Mouse (Mus musculus): ENCODE measurements around the gene Pank4. TPM values are rescaled to one million over a fixed set of nuclear protein-coding genes. Genes with fewer than 3 reads are reported as not detected.
A peak's percentile ranks its signal among the peaks of the same experiment; 100 is the strongest.

Pank4 gene
- polyA plus RNA-seq, 1 experiment from 2014 or later: 40.6 TPM

GRCm38 (mm10) chr4:155012115-155012514 is 48.2 kb downstream of the Pank4 start:
- no peak overlapping the region for H3K4me3 ChIP-seq (replicated peaks; ENCODE audit: low read length)
- no peak overlapping the region for H3K4me2 ChIP-seq (ENCODE audit: low read depth, low read length)
- H3K9me3 ChIP-seq (replicated peaks; ENCODE audit: control insufficient read depth, low read length): no peaks in the 10 kb centered on the region
- H3K36me3 ChIP-seq (ENCODE audit: control insufficient read depth, insufficient read depth, low read length): no peaks in the 10 kb centered on the region
- no peak overlapping the region for H3K9ac ChIP-seq (ENCODE audit: low read length)
- 69% methylated on average over 2 of the region's 2 CpGs for WGBS
- no peak for ATAC-seq (ENCODE audit: insufficient read depth, low FRiP score)
- H3K27ac ChIP-seq (ENCODE audit: low read length): no peak overlapping the region
- no peaks in the 10 kb centered on the region for H3K27me3 ChIP-seq (ENCODE audit: control insufficient read depth, insufficient read depth, low read length)
- no peaks in the 10 kb centered on the region for H3K4me1 ChIP-seq (ENCODE audit: control insufficient read depth, insufficient read depth, low read length)

- Histone ChIP-seq H3K4me1 (ENCODE audit: control insufficient read depth, insufficient read depth, low read length) (no peaks in the 10 kb centered on the region), H3K27ac (ENCODE audit: low read length) (no peak overlapping the region), H3K27me3 (ENCODE audit: control insufficient read depth, insufficient read depth, low read length) (no peaks in the 10 kb centered on the region), H3K9me3 (replicated peaks; ENCODE audit: control insufficient read depth, low read length) (no peaks in the 10 kb centered on the region), H3K9ac (ENCODE audit: low read length) (no peak overlapping the region), H3K4me3 (replicated peaks; ENCODE audit: low read length) (no peak overlapping the region), H3K36me3 (ENCODE audit: control insufficient read depth, insufficient read depth, low read length) (no peaks in the 10 kb centered on the region), H3K4me2 (ENCODE audit: low read depth, low read length) (no peak overlapping the region)
- ATAC-seq (ENCODE audit: insufficient read depth, low FRiP score): no peak; the same call in 1 of the 2 replicates
- WGBS: 7% methylated on average over 4 of the region's 4 CpGs
Observed at GRCm38 (mm10) chr4:155012788-155013187, 48.9 kb downstream of the Pank4 start.

GRCm38 (mm10) chr4:155014244-155014643 is 50.3 kb downstream of the Pank4 start:
- Histone ChIP-seq H3K4me2 (ENCODE audit: low read depth, low read length) (no peak overlapping the region), H3K4me3 (replicated peaks; ENCODE audit: low read length) (no peak overlapping the region), H3K9me3 (replicated peaks; ENCODE audit: control insufficient read depth, low read length) (no peaks in the 10 kb centered on the region), H3K27me3 (ENCODE audit: control insufficient read depth, insufficient read depth, low read length) (no peaks in the 10 kb centered on the region), H3K27ac (ENCODE audit: low read length) (no peak overlapping the region), H3K36me3 (ENCODE audit: control insufficient read depth, insufficient read depth, low read length) (no peaks in the 10 kb centered on the region), H3K4me1 (ENCODE audit: control insufficient read depth, insufficient read depth, low read length) (peaks cover 6% of the 10 kb centered on the region), H3K9ac (ENCODE audit: low read length) (no peak overlapping the region)
- ATAC-seq (ENCODE audit: insufficient read depth, low FRiP score): no peak
- WGBS: 56% methylated on average over 14 of the region's 14 CpGs

GRCm38 (mm10) chr4:155014791-155015190 is 50.9 kb downstream of the Pank4 start:
- WGBS: 69% methylated on average over 12 of the region's 12 CpGs
- no peak overlapping the region for H3K9ac ChIP-seq (ENCODE audit: low read length)

GRCm38 (mm10) chr4:155015550-155015949 is 51.6 kb downstream of the Pank4 start:
- ATAC-seq (ENCODE audit: insufficient read depth, low FRiP score): no peak
- no peak overlapping the region for H3K4me3 ChIP-seq (replicated peaks; ENCODE audit: low read length)
- no peak overlapping the region for H3K27ac ChIP-seq (ENCODE audit: low read length)
- no peaks in the 10 kb centered on the region for H3K9me3 ChIP-seq (replicated peaks; ENCODE audit: control insufficient read depth, low read length)
- H3K36me3 ChIP-seq (ENCODE audit: control insufficient read depth, insufficient read depth, low read length): no peaks in the 10 kb centered on the region
- WGBS: 66% methylated on average over 4 of the region's 4 CpGs
- H3K9ac ChIP-seq (ENCODE audit: low read length): no peak overlapping the region
- no peak overlapping the region for H3K4me2 ChIP-seq (ENCODE audit: low read depth, low read length)
- H3K4me1 ChIP-seq (ENCODE audit: control insufficient read depth, insufficient read depth, low read length): peaks cover 14% of the 10 kb centered on the region
- no peaks in the 10 kb centered on the region for H3K27me3 ChIP-seq (ENCODE audit: control insufficient read depth, insufficient read depth, low read length)

More at GRCm38 (mm10) chr4:155014791-155015190, 50.9 kb downstream of the Pank4 start:
- Histone ChIP-seq H3K4me2 (ENCODE audit: low read depth, low read length) (no peak overlapping the region), H3K36me3 (ENCODE audit: control insufficient read depth, insufficient read depth, low read length) (no peaks in the 10 kb centered on the region), H3K27ac (ENCODE audit: low read length) (no peak overlapping the region), H3K9me3 (replicated peaks; ENCODE audit: control insufficient read depth, low read length) (no peaks in the 10 kb centered on the region), H3K4me1 (ENCODE audit: control insufficient read depth, insufficient read depth, low read length) (peaks cover 10% of the 10 kb centered on the region), H3K4me3 (replicated peaks; ENCODE audit: low read length) (no peak overlapping the region), H3K27me3 (ENCODE audit: control insufficient read depth, insufficient read depth, low read length) (no peaks in the 10 kb centered on the region)
- no peak for ATAC-seq (ENCODE audit: insufficient read depth, low FRiP score)

GRCm38 (mm10) chr4:155016807-155017206 is 52.9 kb downstream of the Pank4 start:
- no peak overlapping the region for H3K27ac ChIP-seq (ENCODE audit: low read length)
- H3K4me3 ChIP-seq (replicated peaks; ENCODE audit: low read length): no peak overlapping the region
- ATAC-seq (ENCODE audit: insufficient read depth, low FRiP score): no peak
- H3K36me3 ChIP-seq (ENCODE audit: control insufficient read depth, insufficient read depth, low read length): no peaks in the 10 kb centered on the region
- H3K4me2 ChIP-seq (ENCODE audit: low read depth, low read length): no peak overlapping the region
- no peaks in the 10 kb centered on the region for H3K9me3 ChIP-seq (replicated peaks; ENCODE audit: control insufficient read depth, low read length)
- H3K4me1 ChIP-seq (ENCODE audit: control insufficient read depth, insufficient read depth, low read length): peaks cover 17% of the 10 kb centered on the region
- 66% methylated on average over 11 of the region's 11 CpGs for WGBS
- no peaks in the 10 kb centered on the region for H3K27me3 ChIP-seq (ENCODE audit: control insufficient read depth, insufficient read depth, low read length)
- no peak overlapping the region for H3K9ac ChIP-seq (ENCODE audit: low read length)

- WGBS: 68% methylated on average over 11 of the region's 11 CpGs
- H3K27me3 ChIP-seq (ENCODE audit: control insufficient read depth, insufficient read depth, low read length): no peaks in the 10 kb centered on the region
- H3K4me2 ChIP-seq (ENCODE audit: low read depth, low read length): no peak overlapping the region
- H3K9me3 ChIP-seq (replicated peaks; ENCODE audit: control insufficient read depth, low read length): no peaks in the 10 kb centered on the region
- no peak overlapping the region for H3K9ac ChIP-seq (ENCODE audit: low read length)
- peaks cover 17% of the 10 kb centered on the region for H3K4me1 ChIP-seq (ENCODE audit: control insufficient read depth, insufficient read depth, low read length)
- no peak overlapping the region for H3K4me3 ChIP-seq (replicated peaks; ENCODE audit: low read length)
- no peak overlapping the region for H3K27ac ChIP-seq (ENCODE audit: low read length)
- no peak for ATAC-seq (ENCODE audit: insufficient read depth, low FRiP score)
- no peaks in the 10 kb centered on the region for H3K36me3 ChIP-seq (ENCODE audit: control insufficient read depth, insufficient read depth, low read length)
Observed at GRCm38 (mm10) chr4:155017253-155017878, 53.4 kb downstream of the Pank4 start.

- H3K27ac ChIP-seq (ENCODE audit: low read length): no peak overlapping the region
- 71% methylated on average over 8 of the region's 8 CpGs for WGBS
- no peak overlapping the region for H3K4me2 ChIP-seq (ENCODE audit: low read depth, low read length)
- no peak for ATAC-seq (ENCODE audit: insufficient read depth, low FRiP score)
- no peaks in the 10 kb centered on the region for H3K9me3 ChIP-seq (replicated peaks; ENCODE audit: control insufficient read depth, low read length)
- no peak overlapping the region for H3K9ac ChIP-seq (ENCODE audit: low read length)
- no peaks in the 10 kb centered on the region for H3K36me3 ChIP-seq (ENCODE audit: control insufficient read depth, insufficient read depth, low read length)
- no peak overlapping the region for H3K4me3 ChIP-seq (replicated peaks; ENCODE audit: low read length)
- peaks cover 17% of the 10 kb centered on the region for H3K4me1 ChIP-seq (ENCODE audit: control insufficient read depth, insufficient read depth, low read length)
- H3K27me3 ChIP-seq (ENCODE audit: control insufficient read depth, insufficient read depth, low read length): no peaks in the 10 kb centered on the region
Observed at GRCm38 (mm10) chr4:155018066-155018465, 54.1 kb downstream of the Pank4 start.

GRCm38 (mm10) chr4:155018601-155019335 is 54.8 kb downstream of the Pank4 start:
- peak; percentile 9; the same call in 1 of the 2 replicates for ATAC-seq (ENCODE audit: insufficient read depth, low FRiP score)
- H3K4me2 ChIP-seq (ENCODE audit: low read depth, low read length): peak overlapping the region; percentile 26; the same call in 1 of the 2 replicates
- no peaks in the 10 kb centered on the region for H3K9me3 ChIP-seq (replicated peaks; ENCODE audit: control insufficient read depth, low read length)
- no peak overlapping the region for H3K9ac ChIP-seq (ENCODE audit: low read length)
- 8% methylated on average over 15 of the region's 15 CpGs for WGBS
- H3K27ac ChIP-seq (ENCODE audit: low read length): no peak overlapping the region
- no peaks in the 10 kb centered on the region for H3K27me3 ChIP-seq (ENCODE audit: control insufficient read depth, insufficient read depth, low read length)
- no peak overlapping the region for H3K4me3 ChIP-seq (replicated peaks; ENCODE audit: low read length)
- H3K36me3 ChIP-seq (ENCODE audit: control insufficient read depth, insufficient read depth, low read length): no peaks in the 10 kb centered on the region
- peaks cover 17% of the 10 kb centered on the region for H3K4me1 ChIP-seq (ENCODE audit: control insufficient read depth, insufficient read depth, low read length)

Measured in stomach, embryonic 16.5 days (tissue).